Mouse (Mus musculus): Measurements from ENCODE around the gene D630003M21Rik. TPM values are rescaled to one million over a fixed set of nuclear protein-coding genes. Genes with fewer than 3 reads are reported as not detected.

D630003M21Rik gene
- total RNA-seq, 1 experiment from 2014 or later, result 2.4 TPM

DNA sequence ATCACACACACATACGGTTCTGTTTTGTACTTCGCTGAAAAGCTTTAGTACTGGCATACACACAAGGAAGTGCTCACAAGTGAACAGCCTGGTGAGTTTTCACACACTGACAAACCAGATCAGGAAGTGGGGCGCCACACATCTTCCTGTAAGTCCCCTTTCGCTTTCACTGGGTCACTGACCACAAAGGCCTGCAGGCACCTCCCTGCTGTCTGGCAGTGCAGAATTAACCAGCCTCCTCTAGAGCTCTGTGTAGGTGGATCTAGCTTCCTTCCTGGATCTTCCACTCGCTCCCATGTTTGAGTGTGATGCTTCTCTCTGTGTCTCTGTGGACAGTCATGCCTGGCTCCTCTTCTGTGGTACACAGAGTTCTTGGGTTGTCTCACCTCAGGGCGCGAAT lies 62.4 kb downstream of the D630003M21Rik start:
- no peak for DNase-seq

DNA sequence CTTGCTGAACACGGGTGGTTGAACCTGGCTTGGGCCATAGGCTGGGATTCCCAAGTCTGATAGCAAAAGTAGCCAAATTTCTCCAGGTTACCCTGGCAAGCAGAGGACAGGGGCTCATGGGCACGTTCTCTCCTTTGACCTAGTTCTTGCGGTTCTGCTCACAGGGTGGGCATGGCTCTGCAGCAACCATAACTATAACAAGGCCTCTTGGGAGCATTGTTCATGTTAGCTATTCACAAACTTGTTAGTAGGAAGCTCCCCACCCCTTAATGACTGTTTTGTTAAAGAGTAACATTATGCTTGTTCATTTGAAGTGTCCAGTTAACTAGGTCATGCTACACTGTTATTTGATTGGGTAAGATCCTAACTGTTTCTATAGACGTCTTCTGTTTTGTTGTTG lies 63.2 kb downstream of the D630003M21Rik start:
- no peak for DNase-seq

DNA sequence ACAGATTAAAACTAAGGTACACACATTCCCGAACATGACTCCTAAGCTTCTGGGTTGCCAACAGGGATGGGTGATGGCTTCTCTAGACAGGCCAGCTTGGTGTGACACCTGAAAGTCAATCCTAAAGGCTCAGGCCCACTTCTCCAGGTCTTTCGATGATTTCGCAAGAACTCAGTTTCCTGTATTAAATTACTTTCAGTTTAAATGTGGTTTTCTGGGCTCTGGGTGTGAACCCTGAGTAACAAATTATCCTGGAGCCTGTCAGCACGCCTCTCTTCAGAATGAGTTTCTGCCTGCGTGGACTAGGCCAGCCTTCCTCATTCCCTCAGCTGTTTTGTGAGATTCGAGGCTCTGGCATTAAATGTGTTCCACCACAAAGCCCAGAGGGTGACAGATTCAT lies 66.0 kb downstream of the D630003M21Rik start:
- no peak for DNase-seq

DNA sequence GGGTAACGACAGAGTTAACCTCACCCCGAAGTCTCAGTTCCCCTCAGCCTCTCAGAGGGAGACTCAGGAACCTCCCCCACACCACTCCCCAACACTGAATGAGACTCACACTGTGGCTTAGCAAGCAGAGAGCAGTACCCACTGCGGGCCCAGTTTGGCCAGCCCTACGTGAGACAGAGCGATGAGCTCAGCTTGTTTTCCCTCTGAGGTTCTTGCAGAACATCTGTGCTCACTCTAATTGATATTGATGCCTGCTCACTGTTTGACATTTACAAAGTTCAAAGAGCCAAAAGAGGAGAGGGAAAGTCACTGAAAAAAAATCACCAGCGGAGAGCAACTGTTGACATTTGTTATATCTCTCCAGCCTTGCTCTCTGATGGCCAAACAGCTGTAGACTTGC lies 67.3 kb downstream of the D630003M21Rik start:
- DNase-seq, result no peak

DNA sequence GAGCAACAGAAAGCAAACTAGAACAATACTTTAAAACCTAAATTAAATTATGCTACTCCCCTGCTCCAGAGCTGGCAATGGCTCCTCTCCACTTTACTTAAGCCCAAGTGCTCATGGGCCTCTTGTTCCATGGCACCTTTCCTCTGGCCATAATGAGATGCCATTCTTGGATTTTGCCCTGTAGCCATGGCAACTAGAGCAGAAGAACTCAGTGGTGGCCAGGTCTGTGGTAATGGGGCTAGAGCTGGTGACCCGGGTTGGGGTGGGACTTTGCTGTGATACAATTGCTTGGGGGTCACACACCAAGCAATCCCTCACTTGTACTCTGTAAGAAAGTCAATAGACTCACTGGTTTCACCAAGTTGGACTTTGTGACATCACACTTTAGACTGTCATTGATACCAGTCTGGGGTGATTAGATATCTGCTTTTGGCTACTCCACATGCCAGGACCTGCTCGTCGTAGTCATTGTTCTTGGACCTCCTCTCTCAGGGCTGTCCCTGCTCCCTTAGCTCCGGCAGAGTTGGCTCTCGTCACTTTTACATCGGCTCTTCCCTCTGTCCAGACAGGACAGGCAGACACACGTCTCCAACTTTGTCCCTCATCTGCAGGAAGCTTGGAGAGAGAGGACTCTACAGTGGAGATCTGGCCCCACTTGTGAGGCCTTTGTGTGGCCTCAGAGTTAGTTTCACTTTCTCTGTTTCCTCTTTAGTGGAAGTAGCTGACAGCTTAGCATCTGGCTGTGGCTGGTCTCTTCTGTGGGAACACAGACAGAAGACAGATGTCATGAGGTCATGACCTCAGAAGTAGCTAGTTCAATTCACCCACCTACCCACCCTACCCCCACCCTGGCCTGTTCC lies 69.4 kb downstream of the D630003M21Rik start:
- DNase-seq, result no peak

DNA sequence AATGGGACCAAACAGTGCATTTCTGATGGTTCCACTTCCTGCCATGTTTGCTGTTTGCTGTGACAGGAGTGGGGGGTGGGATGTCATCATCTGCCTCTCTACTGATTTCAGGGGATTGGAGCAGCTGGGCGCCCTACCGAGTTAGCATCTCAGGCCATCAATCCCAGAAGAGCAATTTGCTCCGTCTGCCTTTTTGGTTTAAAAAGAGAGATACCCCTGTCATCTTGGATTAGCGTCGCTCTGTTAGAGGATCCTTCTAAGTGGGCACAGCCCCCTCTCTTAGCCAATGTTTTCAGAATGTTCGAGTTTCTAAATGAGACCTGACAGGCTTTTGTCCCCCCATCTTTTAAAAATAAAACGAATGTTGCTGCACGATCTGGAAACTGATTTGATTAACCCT lies 71.4 kb downstream of the D630003M21Rik start:
- DNase-seq, result no peak

DNA sequence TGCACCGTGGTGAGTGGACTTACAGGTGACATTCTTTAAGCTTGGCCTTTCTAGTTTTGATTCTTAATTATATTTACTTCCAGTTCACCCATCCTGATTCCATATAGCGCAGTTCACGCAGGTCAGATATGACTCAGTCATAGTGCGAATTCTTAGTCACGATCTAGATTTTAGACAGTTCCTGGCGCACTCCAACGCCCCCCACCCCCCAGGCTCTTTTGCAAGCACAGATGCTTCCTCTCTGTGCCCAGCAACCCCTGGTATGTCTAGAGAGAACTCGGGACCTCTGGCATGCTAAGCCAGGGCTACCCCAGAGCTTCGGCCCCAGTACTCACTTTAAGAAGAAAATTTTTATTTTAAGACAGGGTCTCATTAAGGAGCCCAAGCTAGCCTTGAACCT lies 72.5 kb downstream of the D630003M21Rik start:
- no peak for DNase-seq

DNA sequence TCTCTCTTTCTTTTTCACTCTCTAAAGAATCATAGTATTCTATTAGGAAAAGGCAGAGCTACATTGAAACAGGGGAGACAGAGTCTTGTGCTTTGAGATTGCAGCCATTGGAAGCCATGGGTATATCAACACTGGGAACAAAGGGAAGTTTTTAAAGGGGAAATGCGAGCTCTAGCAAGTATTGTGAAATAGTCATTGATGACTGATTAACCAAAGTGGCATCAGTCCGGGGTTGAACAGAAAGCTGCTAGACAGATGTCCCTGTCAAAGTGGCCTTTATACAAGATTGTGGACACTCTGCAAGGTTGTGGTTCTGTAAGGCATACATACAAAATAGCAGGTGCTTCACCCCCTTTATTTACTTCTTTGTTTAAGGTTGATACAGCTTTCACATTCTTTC lies 73.4 kb downstream of the D630003M21Rik start:
- no peak for DNase-seq

DNA sequence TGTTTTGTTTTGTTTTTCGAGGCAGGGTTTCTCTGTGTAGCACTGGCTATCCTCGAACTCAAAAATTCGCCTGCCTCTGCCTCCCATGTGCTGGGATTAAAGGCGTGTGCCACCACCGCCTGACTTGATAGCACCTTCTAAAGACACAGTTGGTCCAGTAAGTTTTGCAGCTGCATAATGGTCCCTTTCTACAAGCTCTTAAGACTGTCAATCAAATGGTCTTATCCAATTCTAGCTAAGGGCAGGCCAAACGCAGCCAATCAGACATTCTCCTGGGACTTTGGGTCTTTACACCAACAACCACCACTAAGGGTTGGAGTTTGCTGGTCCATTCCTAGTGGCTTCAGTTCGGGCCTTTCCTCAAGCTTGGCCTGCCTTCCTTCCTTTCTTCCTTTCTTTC lies 73.9 kb downstream of the D630003M21Rik start:
- no peak for DNase-seq

DNA sequence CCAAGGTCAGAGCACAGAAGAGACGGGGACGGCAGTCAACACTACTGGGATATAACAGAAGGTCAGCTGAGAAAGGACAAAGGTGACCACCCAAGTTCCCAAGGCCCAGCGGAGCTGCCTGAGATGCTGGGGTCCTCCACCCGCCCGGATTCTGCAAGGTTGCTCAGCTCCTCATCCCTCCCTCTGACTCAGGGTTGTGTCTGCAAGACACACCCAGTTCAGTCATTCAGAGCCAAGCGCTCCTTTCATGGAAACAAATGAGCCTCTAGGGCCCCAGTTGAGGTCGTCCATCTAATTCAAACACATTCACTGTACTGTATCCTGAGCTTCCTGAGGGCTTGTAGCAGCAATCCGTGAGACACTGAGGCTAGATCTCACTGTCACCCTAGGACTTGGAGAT lies 74.4 kb downstream of the D630003M21Rik start:
- no peak for DNase-seq

DNA sequence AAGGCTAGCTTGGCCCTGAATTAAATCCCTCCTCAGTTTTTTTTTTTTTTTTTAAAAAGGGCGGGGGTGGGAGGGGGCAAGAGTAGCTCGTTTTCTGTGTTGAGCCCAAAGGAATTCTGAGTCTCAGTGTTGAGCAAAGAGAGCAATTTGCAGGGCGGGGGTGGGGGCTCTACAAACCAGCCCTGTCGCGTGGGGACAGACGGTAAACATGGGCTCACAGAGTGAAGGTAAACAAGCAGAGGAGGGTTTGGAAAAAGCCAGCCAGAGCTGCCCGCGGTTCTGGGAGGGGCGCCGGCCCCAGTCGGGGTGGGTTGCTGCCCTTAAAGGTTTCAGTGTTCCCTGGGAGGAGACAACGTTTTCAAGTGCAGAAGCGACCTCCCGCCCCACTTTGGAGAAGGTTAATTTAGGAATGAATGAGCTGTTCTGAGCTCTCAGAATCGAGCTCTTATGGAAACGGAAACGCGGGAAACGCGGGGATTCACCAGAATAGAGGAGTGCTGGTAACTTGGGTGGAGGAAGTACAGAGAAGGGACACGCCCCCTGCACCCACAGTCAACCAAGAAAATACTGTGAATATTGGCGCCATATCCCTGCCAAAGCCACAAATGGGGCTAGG lies 75.2 kb downstream of the D630003M21Rik start:
- no peak for DNase-seq

DNA sequence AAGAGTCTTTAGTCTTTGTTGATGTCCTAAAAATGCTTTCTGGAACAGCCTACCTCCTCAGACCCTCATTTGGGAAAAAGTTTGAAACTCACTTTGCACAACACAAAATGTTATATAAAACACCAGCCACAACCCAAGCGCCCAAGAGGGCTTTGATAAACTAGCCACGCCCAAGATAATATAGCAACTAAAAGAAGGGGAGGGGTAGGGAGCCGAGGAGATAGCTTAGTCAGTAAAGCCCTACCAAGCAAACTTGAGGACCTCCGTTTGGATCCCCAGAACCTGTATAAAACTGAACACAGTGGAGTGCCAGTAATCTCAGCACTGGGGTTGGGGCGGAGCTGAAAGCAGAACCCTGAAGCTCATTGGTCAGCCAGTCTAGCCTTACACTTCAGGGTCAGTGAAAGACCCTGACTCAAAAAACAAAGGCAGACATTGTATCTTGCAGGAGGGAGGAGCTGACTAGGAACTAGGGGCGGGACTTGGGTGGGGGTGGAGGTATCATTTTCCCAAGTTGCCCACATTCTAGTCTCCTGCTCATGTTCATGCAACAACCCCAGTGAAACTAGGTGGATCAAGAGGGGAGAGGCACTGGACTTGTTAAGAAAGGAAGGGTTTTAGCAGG lies 76.2 kb downstream of the D630003M21Rik start:
- no peak for DNase-seq

DNA sequence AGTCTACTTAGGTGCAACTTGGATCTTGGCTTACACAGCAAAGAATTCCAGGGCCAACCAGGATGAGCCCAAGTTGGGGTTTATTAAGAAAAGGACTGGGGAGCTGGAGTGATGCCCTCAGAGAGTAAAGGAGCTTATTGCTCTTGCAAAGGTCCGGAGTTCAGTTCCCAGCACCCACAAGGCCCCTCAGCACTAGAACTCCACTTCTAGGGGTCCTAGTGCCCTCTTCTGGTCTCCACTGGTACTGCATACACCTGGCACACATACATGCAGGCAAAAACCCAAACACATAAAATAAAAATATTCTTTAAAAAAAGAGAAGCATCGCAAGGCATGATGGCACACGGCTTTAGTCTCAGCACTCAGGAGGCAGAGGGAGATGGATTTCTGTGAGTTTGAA lies 77.9 kb downstream of the D630003M21Rik start:
- DNase-seq, result no peak

DNA sequence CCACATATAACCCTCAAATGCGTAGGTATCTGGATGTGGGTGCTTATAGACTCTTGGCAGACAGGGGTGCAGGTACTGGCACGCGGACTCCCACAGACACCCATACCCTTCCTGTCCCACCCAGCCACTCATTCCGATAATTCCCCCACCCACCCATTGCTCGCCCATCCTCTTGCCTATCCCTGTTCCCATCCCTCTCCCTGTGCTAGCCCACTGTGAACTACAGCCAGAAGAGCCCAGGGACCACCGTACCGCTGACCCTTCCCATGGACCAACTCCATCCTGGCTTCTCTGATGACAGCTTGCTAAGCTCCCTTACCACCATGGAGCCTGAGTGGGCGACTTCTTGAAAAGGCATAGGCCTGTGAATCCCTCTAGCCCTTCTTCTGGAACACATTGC lies 82.1 kb downstream of the D630003M21Rik start:
- no peak for DNase-seq

DNA sequence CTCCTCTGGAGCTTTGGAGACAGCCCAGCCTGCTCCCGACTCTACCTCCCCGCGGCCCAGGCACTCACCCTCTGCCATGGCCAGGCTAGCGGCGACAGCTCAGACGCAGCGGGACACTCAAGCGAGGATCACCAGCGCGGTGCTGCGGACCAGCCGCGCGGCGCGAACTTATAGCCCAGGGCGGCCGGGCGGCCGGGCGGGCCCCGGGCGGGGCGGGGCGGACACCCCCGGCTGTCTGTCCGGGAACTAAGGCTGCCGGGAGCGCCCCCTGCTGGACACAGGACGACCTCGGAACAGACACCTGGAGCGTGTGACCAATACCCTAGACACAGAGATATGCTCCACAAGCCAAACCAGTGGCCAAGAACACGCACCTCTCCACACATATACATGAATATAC lies 82.8 kb downstream of the D630003M21Rik start, which contains the start of gene Tgm2:
Tgm2 (minus strand) TSS at position 214 of the 400 bp plus-strand sequence.
- peak; percentile 95 for DNase-seq

DNA sequence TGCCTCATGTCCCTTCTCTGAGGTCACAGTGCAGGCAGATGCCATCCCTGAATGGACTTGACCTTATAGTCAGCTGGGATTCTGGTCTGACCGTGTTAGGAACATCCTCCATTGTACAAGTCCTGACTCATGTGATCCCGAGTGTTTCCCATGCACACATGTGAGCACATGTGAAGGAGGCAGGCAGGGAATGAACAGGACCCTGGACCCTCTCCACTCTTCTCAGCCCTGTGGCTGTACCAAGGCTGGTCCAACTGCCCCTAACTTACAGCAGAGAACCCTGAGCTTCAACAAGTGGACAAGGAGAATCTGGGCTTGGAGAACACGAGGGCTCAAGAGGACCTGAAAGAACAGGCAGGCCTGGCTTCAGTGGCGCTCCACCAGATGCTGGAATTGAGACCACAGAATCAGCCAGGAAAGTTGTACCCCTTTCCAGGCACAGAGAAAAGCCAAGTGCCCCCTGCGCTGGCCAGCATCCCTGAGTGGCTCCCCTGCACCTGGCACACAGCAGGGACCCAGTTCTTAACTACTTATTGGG lies 83.4 kb downstream of the D630003M21Rik start:
- no peak for DNase-seq

DNA sequence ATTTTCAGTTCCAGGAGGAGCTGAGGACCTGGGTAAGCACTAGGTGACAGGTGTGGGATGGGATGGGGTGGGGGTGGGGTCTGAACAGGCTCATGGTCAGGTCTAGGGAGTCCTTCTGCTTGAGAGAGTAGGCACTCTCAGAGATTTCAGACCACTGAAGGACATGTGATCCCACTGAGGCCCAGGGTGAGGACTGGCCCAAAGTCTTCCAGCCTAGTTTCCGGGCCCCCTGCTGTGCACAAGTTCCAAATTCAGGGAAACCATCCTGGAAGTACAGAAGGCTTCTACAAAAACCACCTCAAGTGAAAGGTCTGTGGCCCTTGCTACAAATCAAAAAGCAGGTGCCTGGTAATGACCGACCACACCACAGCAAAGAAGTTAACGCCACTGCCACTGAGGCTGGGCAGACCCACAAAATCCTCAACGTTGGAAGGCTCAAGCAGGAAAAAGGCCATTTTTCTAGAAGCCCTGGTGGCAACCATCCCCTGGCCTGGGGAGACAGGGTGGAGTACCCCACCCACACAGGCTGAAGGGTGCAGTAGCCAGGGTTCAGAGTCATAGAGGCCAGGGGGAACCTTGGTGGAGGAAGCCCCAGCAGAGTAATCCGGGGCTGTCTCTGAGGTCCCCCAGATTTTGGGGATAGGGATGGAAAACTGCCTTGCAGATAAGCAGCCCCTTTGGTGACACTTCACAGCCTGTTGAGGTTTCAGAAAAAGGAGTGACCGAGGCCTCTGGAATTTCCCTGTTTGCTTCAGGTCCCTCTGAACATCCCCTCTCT lies 84.1 kb downstream of the D630003M21Rik start:
- DNase-seq, result no peak

DNA sequence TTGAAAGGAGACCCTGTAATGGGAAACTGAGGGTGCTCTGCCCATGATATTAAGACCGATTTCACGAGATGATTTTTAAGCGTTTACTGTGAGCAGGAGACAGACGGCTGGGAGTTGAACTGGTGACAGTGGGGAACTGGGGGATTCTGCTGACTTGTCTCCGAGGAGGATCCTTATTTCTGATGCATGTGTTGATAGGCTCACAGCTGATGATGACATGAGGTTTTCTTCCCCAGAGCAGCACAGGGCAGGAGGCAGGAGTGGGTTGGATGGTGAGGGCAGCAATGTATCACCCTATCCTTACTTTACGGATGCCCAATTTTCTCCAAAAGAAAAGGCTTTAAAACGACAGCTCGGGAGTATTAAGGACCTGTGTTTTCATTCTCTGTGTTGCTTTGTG lies 84.8 kb downstream of the D630003M21Rik start:
- no peak for DNase-seq

DNA sequence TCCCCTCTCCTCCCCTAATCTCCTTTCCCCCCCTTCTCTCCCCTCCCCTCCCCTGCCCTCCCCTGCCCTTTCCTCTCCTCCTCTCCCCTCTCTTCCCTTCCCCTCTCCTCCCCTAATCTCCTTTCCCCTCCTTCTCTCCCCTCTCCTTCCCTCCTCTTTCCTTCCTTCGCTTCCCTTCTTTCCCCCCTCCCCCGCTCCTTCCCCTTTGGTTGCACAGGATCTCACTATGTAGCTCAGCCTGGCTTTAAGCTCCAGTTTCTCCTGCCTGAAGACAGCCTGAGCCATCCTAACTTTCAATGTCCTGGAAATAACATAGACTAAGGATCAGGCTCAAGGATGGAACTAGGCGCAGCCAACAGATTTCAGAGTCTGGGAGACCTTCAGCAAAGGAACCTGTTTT lies 85.2 kb downstream of the D630003M21Rik start:
- DNase-seq, result no peak

DNA sequence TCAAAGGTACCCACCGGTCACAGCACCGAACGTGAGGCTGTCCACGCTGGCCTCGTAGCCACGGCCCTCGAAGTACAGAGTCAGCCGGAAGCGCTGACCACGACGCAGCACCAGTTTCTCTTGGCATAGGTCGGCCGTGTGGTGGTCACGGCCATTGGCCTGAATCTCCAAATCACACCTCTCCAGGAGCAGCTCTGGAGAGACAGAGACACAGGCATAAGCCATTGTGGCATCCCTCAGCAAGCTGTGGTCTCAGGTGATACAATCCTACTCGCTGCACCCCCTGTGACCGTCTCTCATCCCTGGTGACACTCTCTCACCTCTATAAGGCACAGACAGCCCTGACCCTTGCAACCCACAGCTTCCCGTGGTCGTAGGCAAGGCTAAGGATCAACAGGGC lies 86.0 kb downstream of the D630003M21Rik start:
- DNase-seq, result no peak

DNA sequence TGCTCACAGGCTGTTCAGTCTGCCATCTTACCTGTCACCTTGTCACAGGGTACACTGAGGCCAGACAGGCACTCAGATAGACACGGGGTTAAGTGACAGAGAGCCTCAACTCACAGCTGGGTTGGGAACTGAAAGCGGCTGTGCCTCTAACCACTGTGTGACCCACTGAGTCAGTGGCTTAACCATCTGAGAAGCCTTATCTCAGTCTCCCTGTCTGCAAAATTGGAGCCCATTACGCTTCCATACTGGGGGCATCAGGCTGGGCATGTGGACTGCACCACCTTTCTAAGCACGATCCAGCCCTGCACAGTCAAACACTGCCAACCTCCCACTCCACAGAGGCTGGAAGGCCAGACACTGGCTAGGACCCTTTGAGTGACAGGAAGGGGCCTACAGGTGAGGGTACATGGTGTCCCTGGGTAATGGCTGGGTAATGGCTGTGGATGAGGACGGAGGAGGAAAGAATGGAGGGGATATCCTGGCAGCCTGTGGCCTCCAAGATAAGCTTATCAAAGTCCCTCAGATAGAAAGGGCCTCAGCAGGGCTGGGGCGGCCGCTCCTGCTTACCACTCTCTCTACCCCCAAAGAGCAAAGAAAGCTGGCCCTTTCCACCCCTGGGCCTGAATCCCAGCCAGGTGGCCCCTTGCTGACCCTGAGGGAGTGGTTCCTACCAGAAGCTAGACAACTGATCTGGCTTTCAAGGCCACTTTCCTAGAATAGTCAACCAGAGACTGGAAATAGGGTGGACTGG lies 87.2 kb downstream of the D630003M21Rik start:
- no peak for DNase-seq

DNA sequence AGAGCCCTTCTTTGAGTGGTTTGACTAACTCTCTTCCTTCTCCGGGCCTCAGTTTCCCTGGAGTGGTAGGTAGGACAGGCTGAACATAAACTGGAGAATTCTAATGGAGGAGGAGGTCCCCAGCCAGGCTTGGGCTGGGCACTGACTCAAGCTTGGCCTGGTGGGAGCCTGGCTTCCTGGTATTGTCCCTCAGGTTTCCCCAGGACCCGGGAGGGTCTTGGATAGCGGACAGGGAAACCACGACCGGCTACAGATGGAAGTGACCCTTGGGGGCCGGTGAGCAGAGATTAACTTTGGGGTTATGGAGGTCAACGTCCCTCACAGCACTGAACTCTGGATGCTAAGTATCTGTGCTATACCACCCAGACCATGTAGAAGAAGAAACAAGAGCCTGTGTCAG lies 87.8 kb downstream of the D630003M21Rik start:
- DNase-seq, result no peak

Measured in adrenal gland, postnatal 25 days (tissue).